Mouse (Mus musculus): Measurements from ENCODE around the gene Itln1. TPM values are rescaled to one million over a fixed set of nuclear protein-coding genes. Genes with fewer than 3 reads are reported as not detected.

Itln1 gene
- polyA plus RNA-seq, 1 experiment, result 2.5 TPM

DNA sequence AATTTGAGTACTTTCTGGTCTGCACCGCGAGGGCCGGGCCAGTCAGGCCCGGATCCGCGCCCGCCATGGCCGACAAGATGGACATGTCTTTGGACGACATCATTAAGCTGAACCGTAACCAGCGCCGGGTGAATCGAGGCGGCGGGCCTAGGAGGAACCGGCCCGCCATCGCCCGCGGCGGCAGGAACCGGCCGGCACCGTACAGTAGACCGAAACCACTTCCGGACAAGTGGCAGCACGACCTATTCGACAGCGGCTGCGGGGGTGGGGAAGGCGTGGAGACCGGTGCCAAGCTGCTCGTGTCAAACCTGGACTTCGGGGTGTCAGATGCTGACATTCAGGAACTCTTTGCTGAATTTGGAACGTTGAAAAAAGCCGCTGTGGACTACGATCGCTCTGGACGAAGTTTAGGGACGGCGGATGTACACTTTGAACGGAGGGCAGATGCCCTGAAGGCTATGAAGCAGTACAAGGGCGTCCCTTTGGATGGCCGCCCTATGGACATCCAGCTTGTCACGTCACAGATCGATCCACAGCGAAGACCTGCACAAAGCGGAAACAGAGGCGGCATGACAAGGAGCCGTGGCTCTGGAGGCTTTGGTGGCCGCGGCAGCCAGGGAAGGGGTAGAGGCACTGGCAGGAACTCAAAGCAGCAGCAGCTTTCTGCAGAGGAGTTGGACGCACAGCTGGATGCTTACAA, 31.4 kb downstream of the Itln1 start:
- Histone ChIP-seq H3K4me1 (replicated peaks; ENCODE audit: control insufficient read depth, insufficient read depth, low read length) (peaks cover 3% of the 10 kb centered on the region; the same call in 1 of the 2 replicates), H3K27ac (ENCODE audit: control insufficient read depth, insufficient read depth, low read length) (peak overlapping the region; percentile 84), H3K36me3 (ENCODE audit: control insufficient read depth, insufficient read depth, low read length) (no peaks in the 10 kb centered on the region), H3K4me3 (ENCODE audit: control insufficient read depth, insufficient read depth, low read length) (peak overlapping the region; percentile 65), H3K27me3 (ENCODE audit: control insufficient read depth, insufficient read depth, low read length) (no peaks in the 10 kb centered on the region)
- DNase-seq, result peak; percentile 69
- WGBS, result 3% methylated on average over 53 of the region's 53 CpGs
- TF ChIP-seq POLR2A (IDR thresholded peaks at IDR 0.05; ENCODE audit: control insufficient read depth, extremely low read depth, insufficient read depth, low read length, poor library complexity) (no peak), CTCF (IDR thresholded peaks at IDR 0.05; ENCODE audit: borderline replicate concordance, control insufficient read depth, extremely low read depth, insufficient read depth, low read length, poor library complexity) (no peak; the same call in 1 of the 2 replicates)

- H3K27ac ChIP-seq (ENCODE audit: control insufficient read depth, insufficient read depth, low read length), result peak within 1 kb of the TSS; percentile 84
- H3K4me3 ChIP-seq (ENCODE audit: control insufficient read depth, insufficient read depth, low read length), result peak within 1 kb of the TSS; percentile 65
- no peaks in the 10 kb centered on the region for H3K36me3 ChIP-seq (ENCODE audit: control insufficient read depth, insufficient read depth, low read length)
- 2% methylated on average over 19 of the region's 19 CpGs for WGBS
- TF ChIP-seq CTCF (IDR thresholded peaks at IDR 0.05; ENCODE audit: borderline replicate concordance, control insufficient read depth, extremely low read depth, insufficient read depth, low read length, poor library complexity) (peak; percentile 85), POLR2A (IDR thresholded peaks at IDR 0.05; ENCODE audit: control insufficient read depth, extremely low read depth, insufficient read depth, low read length, poor library complexity) (0 out of 2 replicates have a peak, but pooled peaks have one; percentile 16)
- H3K4me1 ChIP-seq (replicated peaks; ENCODE audit: control insufficient read depth, insufficient read depth, low read length), result peaks cover 3% of the 10 kb centered on the region; the same call in 1 of the 2 replicates
- no peaks in the 10 kb centered on the region for H3K27me3 ChIP-seq (ENCODE audit: control insufficient read depth, insufficient read depth, low read length)
- peak; percentile 93 for DNase-seq
Measured at GRCm38 (mm10) chr1:171503250-171503591, 31.9 kb downstream of the Itln1 start, which contains the start of gene Alyref2. Gene Alyref2, plus strand, starts transcription at chr1:171503478.

DNA sequence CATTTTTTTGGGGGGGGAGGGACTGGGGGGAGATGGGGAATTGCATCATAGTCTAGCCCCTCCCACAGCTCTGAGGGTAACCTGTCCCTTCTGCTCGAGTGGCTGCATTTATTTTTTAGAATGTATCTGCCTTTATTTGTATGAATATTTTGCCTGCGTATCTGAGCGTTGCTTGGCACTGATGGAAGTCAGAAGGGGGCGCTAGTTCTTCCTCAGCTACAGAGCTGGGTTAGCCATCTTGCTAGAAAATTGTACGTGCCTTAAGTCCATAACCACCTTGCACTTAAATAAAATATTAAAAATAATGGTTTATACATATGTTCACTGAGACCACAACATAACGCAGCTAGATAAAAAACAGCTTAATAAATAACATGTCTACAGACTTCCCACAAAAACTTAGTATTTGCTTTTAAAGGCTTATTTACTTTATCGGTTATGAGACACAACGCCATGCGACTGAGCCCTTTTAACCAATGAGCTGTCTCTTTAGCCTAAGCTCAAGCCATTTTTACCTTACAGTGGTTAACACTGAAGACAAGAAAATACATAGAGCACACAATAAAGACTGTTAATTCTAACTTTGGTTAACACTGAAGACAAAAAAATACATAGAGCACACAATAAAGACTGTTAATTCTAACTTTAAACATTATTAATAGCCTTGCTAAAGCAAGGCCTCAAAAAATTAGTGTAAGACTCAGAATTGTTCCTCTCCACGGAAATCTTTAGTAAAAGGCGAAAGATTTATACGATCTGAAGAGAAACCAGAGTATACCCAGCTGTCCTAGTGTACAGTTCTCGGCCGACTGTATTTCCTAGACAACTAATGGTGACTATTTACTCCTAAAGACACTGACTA, 32.5 kb downstream of the Itln1 start:
- peak; percentile 33 for DNase-seq
- Histone ChIP-seq H3K27me3 (ENCODE audit: control insufficient read depth, insufficient read depth, low read length) (no peaks in the 10 kb centered on the region), H3K36me3 (ENCODE audit: control insufficient read depth, insufficient read depth, low read length) (no peaks in the 10 kb centered on the region), H3K4me3 (ENCODE audit: control insufficient read depth, insufficient read depth, low read length) (no peak overlapping the region), H3K4me1 (replicated peaks; ENCODE audit: control insufficient read depth, insufficient read depth, low read length) (peaks cover 3% of the 10 kb centered on the region; the same call in 1 of the 2 replicates), H3K27ac (ENCODE audit: control insufficient read depth, insufficient read depth, low read length) (peak overlapping the region; percentile 60; the same call in 1 of the 2 replicates)
- 1% methylated on average over 14 of the region's 14 CpGs for WGBS
- TF ChIP-seq POLR2A (IDR thresholded peaks at IDR 0.05; ENCODE audit: control insufficient read depth, extremely low read depth, insufficient read depth, low read length, poor library complexity) (no peak), CTCF (IDR thresholded peaks at IDR 0.05; ENCODE audit: borderline replicate concordance, control insufficient read depth, extremely low read depth, insufficient read depth, low read length, poor library complexity) (no peak)

GRCm38 (mm10) chr1:171501636-171502080, 33.4 kb downstream of the Itln1 start:
- H3K4me3 ChIP-seq (ENCODE audit: control insufficient read depth, insufficient read depth, low read length), result no peak overlapping the region
- TF ChIP-seq POLR2A (IDR thresholded peaks at IDR 0.05; ENCODE audit: control insufficient read depth, extremely low read depth, insufficient read depth, low read length, poor library complexity) (no peak), CTCF (IDR thresholded peaks at IDR 0.05; ENCODE audit: borderline replicate concordance, control insufficient read depth, extremely low read depth, insufficient read depth, low read length, poor library complexity) (no peak)
- no peaks in the 10 kb centered on the region for H3K36me3 ChIP-seq (ENCODE audit: control insufficient read depth, insufficient read depth, low read length)
- WGBS, result 19% methylated on average over 5 of the region's 5 CpGs
- DNase-seq, result no peak
- H3K27me3 ChIP-seq (ENCODE audit: control insufficient read depth, insufficient read depth, low read length), result no peaks in the 10 kb centered on the region
- peaks cover 3% of the 10 kb centered on the region; the same call in 1 of the 2 replicates for H3K4me1 ChIP-seq (replicated peaks; ENCODE audit: control insufficient read depth, insufficient read depth, low read length)
- H3K27ac ChIP-seq (ENCODE audit: control insufficient read depth, insufficient read depth, low read length), result peak overlapping the region; percentile 8; the same call in 1 of the 2 replicates

GRCm38 (mm10) chr1:171501016-171501610, 34.0 kb downstream of the Itln1 start:
- WGBS, result 76% methylated on average over 6 of the region's 6 CpGs
- peaks cover 3% of the 10 kb centered on the region; the same call in 1 of the 2 replicates for H3K4me1 ChIP-seq (replicated peaks; ENCODE audit: control insufficient read depth, insufficient read depth, low read length)
- TF ChIP-seq CTCF (IDR thresholded peaks at IDR 0.05; ENCODE audit: borderline replicate concordance, control insufficient read depth, extremely low read depth, insufficient read depth, low read length, poor library complexity) (no peak), POLR2A (IDR thresholded peaks at IDR 0.05; ENCODE audit: control insufficient read depth, extremely low read depth, insufficient read depth, low read length, poor library complexity) (no peak)
- no peak for DNase-seq
- H3K4me3 ChIP-seq (ENCODE audit: control insufficient read depth, insufficient read depth, low read length), result no peak overlapping the region
- H3K36me3 ChIP-seq (ENCODE audit: control insufficient read depth, insufficient read depth, low read length), result no peaks in the 10 kb centered on the region
- no peak overlapping the region for H3K27ac ChIP-seq (ENCODE audit: control insufficient read depth, insufficient read depth, low read length)
- H3K27me3 ChIP-seq (ENCODE audit: control insufficient read depth, insufficient read depth, low read length), result no peaks in the 10 kb centered on the region

- Histone ChIP-seq H3K36me3 (ENCODE audit: control insufficient read depth, insufficient read depth, low read length) (no peaks in the 10 kb centered on the region), H3K4me3 (ENCODE audit: control insufficient read depth, insufficient read depth, low read length) (no peak overlapping the region), H3K27ac (ENCODE audit: control insufficient read depth, insufficient read depth, low read length) (no peak overlapping the region), H3K4me1 (replicated peaks; ENCODE audit: control insufficient read depth, insufficient read depth, low read length) (peaks cover 3% of the 10 kb centered on the region; the same call in 1 of the 2 replicates), H3K27me3 (ENCODE audit: control insufficient read depth, insufficient read depth, low read length) (no peaks in the 10 kb centered on the region)
- no peak for TF ChIP-seq CTCF (IDR thresholded peaks at IDR 0.05; ENCODE audit: borderline replicate concordance, control insufficient read depth, extremely low read depth, insufficient read depth, low read length, poor library complexity)
- TF ChIP-seq POLR2A (IDR thresholded peaks at IDR 0.05; ENCODE audit: control insufficient read depth, extremely low read depth, insufficient read depth, low read length, poor library complexity), result no peak
- DNase-seq, result no peak
- 92% methylated on average over 5 of the region's 5 CpGs for WGBS
Measured at GRCm38 (mm10) chr1:171499856-171500255, 35.2 kb downstream of the Itln1 start.
